Mouse (Mus musculus): ENCODE measurements around the gene Mcrip1. TPM values are rescaled to one million over a fixed set of nuclear protein-coding genes. Genes with fewer than 3 reads are reported as not detected.

Gene Mcrip1
- polyA plus RNA-seq, 1 experiment from 2014 or later, result 218 TPM

- Histone ChIP-seq H3K4me2 (ENCODE audit: low read length) (no peak overlapping the region), H3K27ac (no peak overlapping the region), H3K4me3 (replicated peaks; ENCODE audit: low read depth, low read length) (no peak overlapping the region), H3K9me3 (replicated peaks; ENCODE audit: low read length) (no peaks in the 10 kb centered on the region), H3K27me3 (ENCODE audit: insufficient read depth, low read length) (no peaks in the 10 kb centered on the region), H3K36me3 (ENCODE audit: insufficient read depth, low read length) (no peaks in the 10 kb centered on the region), H3K9ac (ENCODE audit: low read depth, low read length) (no peak overlapping the region), H3K4me1 (replicated peaks; ENCODE audit: insufficient read depth, low read length) (no peaks in the 10 kb centered on the region; the same call in 1 of the 2 replicates)
- no peak for DNase-seq (ENCODE audit: low spot score)
- no peak; the same call in 1 of the 2 replicates for ATAC-seq (replicated peaks; ENCODE audit: low FRiP score, low read depth)
- TF ChIP-seq CTCF (IDR thresholded peaks at IDR 0.05; ENCODE audit: low read depth), result no peak
- WGBS, result 62% methylated on average over 13 of the region's 13 CpGs
Observed at GRCm38 (mm10) chr11:120507611-120508289, 41.8 kb downstream of the Mcrip1 start.

DNA sequence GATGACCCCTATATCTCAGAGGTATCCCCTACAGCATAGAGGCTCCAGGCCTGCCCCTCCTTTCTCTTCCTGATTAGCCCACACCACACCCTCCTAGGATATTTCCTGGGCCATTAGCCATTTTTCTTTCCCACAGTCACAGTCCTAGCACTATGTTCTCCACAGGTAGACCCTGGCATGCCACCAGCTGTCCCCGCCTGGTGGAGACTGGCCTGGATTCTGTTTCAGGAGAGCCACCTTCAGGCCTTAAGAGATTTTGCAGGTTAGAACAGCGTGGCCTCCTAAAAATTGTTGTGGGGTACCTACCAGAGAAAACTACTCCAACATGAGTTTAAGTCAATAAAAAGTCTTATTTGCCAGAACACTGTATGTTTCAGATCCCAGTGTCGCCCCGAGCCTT, 42.6 kb downstream of the Mcrip1 start:
- Histone ChIP-seq H3K4me1 (replicated peaks; ENCODE audit: insufficient read depth, low read length) (no peaks in the 10 kb centered on the region; the same call in 1 of the 2 replicates), H3K9ac (ENCODE audit: low read depth, low read length) (no peak overlapping the region), H3K4me2 (ENCODE audit: low read length) (no peak overlapping the region), H3K27me3 (ENCODE audit: insufficient read depth, low read length) (no peaks in the 10 kb centered on the region), H3K4me3 (replicated peaks; ENCODE audit: low read depth, low read length) (no peak overlapping the region), H3K36me3 (ENCODE audit: insufficient read depth, low read length) (no peaks in the 10 kb centered on the region), H3K9me3 (replicated peaks; ENCODE audit: low read length) (no peaks in the 10 kb centered on the region), H3K27ac (no peak overlapping the region)
- peak; percentile 69 for TF ChIP-seq CTCF (IDR thresholded peaks at IDR 0.05; ENCODE audit: low read depth)
- peak; percentile 60 for DNase-seq (ENCODE audit: low spot score)
- peak; percentile 48; the same call in 1 of the 2 replicates for ATAC-seq (replicated peaks; ENCODE audit: low FRiP score, low read depth)
- WGBS, result 57% methylated on average over 4 of the region's 4 CpGs

DNA sequence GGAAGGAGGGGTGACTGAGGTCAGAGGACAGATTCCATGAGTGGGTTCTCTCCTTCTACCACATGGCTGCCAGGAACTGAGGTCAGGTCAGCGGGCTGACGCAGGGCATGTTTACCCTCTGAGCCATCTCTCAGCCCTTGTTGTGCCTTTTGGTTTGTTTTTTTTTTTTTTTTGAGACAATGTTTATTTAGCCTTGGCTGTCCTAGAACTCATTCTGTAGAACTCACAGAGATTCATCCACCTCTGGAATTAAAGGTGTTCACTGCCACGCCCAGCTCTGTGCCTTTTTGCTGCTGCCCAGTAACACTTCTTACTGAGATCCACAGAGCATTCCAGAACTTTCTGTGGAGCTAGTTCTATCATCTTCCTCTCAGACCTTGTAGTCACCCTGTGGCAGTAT, 43.9 kb downstream of the Mcrip1 start:
- Histone ChIP-seq H3K9me3 (replicated peaks; ENCODE audit: low read length) (no peaks in the 10 kb centered on the region), H3K27ac (no peak overlapping the region), H3K4me1 (replicated peaks; ENCODE audit: insufficient read depth, low read length) (no peaks in the 10 kb centered on the region; the same call in 1 of the 2 replicates), H3K4me3 (replicated peaks; ENCODE audit: low read depth, low read length) (no peak overlapping the region), H3K4me2 (ENCODE audit: low read length) (no peak overlapping the region), H3K27me3 (ENCODE audit: insufficient read depth, low read length) (no peaks in the 10 kb centered on the region), H3K36me3 (ENCODE audit: insufficient read depth, low read length) (no peaks in the 10 kb centered on the region), H3K9ac (ENCODE audit: low read depth, low read length) (no peak overlapping the region)
- TF ChIP-seq CTCF (IDR thresholded peaks at IDR 0.05; ENCODE audit: low read depth), result no peak
- DNase-seq (ENCODE audit: low spot score) (no peak), ATAC-seq (replicated peaks; ENCODE audit: low FRiP score, low read depth) (no peak)
- 83% methylated on average over 3 of the region's 3 CpGs for WGBS

DNA sequence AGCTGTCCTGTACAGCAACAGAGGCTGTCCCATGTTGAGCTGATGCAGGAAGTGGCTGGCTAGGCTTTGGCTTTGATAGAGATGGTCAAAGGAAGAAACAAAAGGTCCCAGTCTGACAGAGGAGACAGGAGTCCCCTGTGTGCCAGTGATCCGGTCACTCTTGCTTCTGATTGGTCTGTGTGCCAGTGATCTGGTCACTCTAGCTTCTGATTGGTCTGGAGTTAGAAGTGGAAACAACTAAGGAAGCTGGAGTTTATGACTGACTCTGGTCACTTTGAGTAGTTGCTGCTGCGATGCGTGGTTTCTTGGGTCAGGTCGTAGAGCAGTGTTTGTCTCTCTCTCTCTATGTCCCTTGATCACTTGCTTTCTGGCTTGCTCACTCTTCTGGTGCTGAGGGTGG, 47.8 kb downstream of the Mcrip1 start:
- no peaks in the 10 kb centered on the region for H3K4me1 ChIP-seq (replicated peaks; ENCODE audit: insufficient read depth, low read length)
- DNase-seq (ENCODE audit: low spot score), result no peak
- H3K4me3 ChIP-seq (replicated peaks; ENCODE audit: low read depth, low read length), result no peak overlapping the region
- no peaks in the 10 kb centered on the region for H3K27me3 ChIP-seq (ENCODE audit: insufficient read depth, low read length)
- H3K27ac ChIP-seq, result no peak overlapping the region
- no peak for TF ChIP-seq CTCF (IDR thresholded peaks at IDR 0.05; ENCODE audit: low read depth)
- no peak overlapping the region for H3K9ac ChIP-seq (ENCODE audit: low read depth, low read length)
- H3K36me3 ChIP-seq (ENCODE audit: insufficient read depth, low read length), result peaks cover 21% of the 10 kb centered on the region
- ATAC-seq (replicated peaks; ENCODE audit: low FRiP score, low read depth), result no peak
- WGBS, result 72% methylated on average over 4 of the region's 4 CpGs
- H3K4me2 ChIP-seq (ENCODE audit: low read length), result no peak overlapping the region
- no peaks in the 10 kb centered on the region for H3K9me3 ChIP-seq (replicated peaks; ENCODE audit: low read length)

GRCm38 (mm10) chr11:120501018-120501417, 48.5 kb downstream of the Mcrip1 start:
- peak overlapping the region; percentile 15; the same call in 1 of the 2 replicates for H3K27ac ChIP-seq
- H3K36me3 ChIP-seq (ENCODE audit: insufficient read depth, low read length), result peaks cover 28% of the 10 kb centered on the region
- DNase-seq (ENCODE audit: low spot score) (no peak), ATAC-seq (replicated peaks; ENCODE audit: low FRiP score, low read depth) (no peak)
- no peaks in the 10 kb centered on the region for H3K4me1 ChIP-seq (replicated peaks; ENCODE audit: insufficient read depth, low read length)
- no peak overlapping the region for H3K4me3 ChIP-seq (replicated peaks; ENCODE audit: low read depth, low read length)
- WGBS, result 57% methylated on average over 6 of the region's 6 CpGs
- H3K9ac ChIP-seq (ENCODE audit: low read depth, low read length), result no peak overlapping the region
- no peak overlapping the region for H3K4me2 ChIP-seq (ENCODE audit: low read length)
- H3K27me3 ChIP-seq (ENCODE audit: insufficient read depth, low read length), result no peaks in the 10 kb centered on the region
- no peak for TF ChIP-seq CTCF (IDR thresholded peaks at IDR 0.05; ENCODE audit: low read depth)
- no peaks in the 10 kb centered on the region for H3K9me3 ChIP-seq (replicated peaks; ENCODE audit: low read length)

GRCm38 (mm10) chr11:120500357-120500756, 49.2 kb downstream of the Mcrip1 start:
- no peak for DNase-seq (ENCODE audit: low spot score)
- no peak overlapping the region for H3K9ac ChIP-seq (ENCODE audit: low read depth, low read length)
- peak; percentile 76 for ATAC-seq (replicated peaks; ENCODE audit: low FRiP score, low read depth)

More at GRCm38 (mm10) chr11:120500357-120500756, 49.2 kb downstream of the Mcrip1 start:
- H3K4me1 ChIP-seq (replicated peaks; ENCODE audit: insufficient read depth, low read length), result no peaks in the 10 kb centered on the region
- TF ChIP-seq CTCF (IDR thresholded peaks at IDR 0.05; ENCODE audit: low read depth), result no peak
- H3K4me2 ChIP-seq (ENCODE audit: low read length), result no peak overlapping the region
- peaks cover 33% of the 10 kb centered on the region for H3K36me3 ChIP-seq (ENCODE audit: insufficient read depth, low read length)
- no peak overlapping the region for H3K4me3 ChIP-seq (replicated peaks; ENCODE audit: low read depth, low read length)
- no peaks in the 10 kb centered on the region for H3K9me3 ChIP-seq (replicated peaks; ENCODE audit: low read length)
- 26% methylated on average over 3 of the region's 3 CpGs for WGBS
- peak overlapping the region; percentile 15 for H3K27ac ChIP-seq
- no peaks in the 10 kb centered on the region for H3K27me3 ChIP-seq (ENCODE audit: insufficient read depth, low read length)
